Mouse (Mus musculus) cerebellum, adult 11 months (tissue): ENCODE measurements at regions not wholly inside any gene's neighbourhood (a gene's known extent, or its start where the extent isn't known, plus 50 kb on each side); places are given as distances from the start of the nearest gene placed in this dataset.

Experiments used
- DNase-seq: peaks from one replicate; pipeline ENCODE4 v3.0.0; 2022

- DNase-seq: no peak
These were observed 247.9 kb downstream of the H2al1j start for GRCm38 (mm10) chrX:11575571-11575970.

- DNase-seq: no peak
These were observed 248.7 kb downstream of the H2al1j start for GRCm38 (mm10) chrX:11576287-11576686.

GRCm38 (mm10) chrX:11577294-11577693 is 249.7 kb downstream of the H2al1j start:
- no peak for DNase-seq

- DNase-seq: no peak
These were observed 257.7 kb downstream of the H2al1j start for GRCm38 (mm10) chrX:11585353-11585752.

GRCm38 (mm10) chrX:11591391-11592187 is 264.0 kb downstream of the H2al1j start:
- DNase-seq: no peak

- no peak for DNase-seq
These were observed 266.9 kb downstream of the H2al1j start for GRCm38 (mm10) chrX:11594542-11594941.

- no peak for DNase-seq
These were observed 269.9 kb downstream of the H2al1j start for GRCm38 (mm10) chrX:11597548-11597947.

GRCm38 (mm10) chrX:11614237-11614636 is 286.6 kb downstream of the H2al1j start:
- DNase-seq: no peak

GRCm38 (mm10) chrX:11621045-11621763 is 293.6 kb downstream of the H2al1j start:
- no peak for DNase-seq

GRCm38 (mm10) chrX:11626274-11626878 is 298.8 kb downstream of the H2al1j start:
- DNase-seq: no peak

GRCm38 (mm10) chrX:11629362-11629761 is 301.7 kb downstream of the H2al1j start:
- no peak for DNase-seq

GRCm38 (mm10) chrX:11629906-11630305 is 302.3 kb downstream of the H2al1j start:
- peak; percentile 14 for DNase-seq

GRCm38 (mm10) chrX:11631186-11631913 is 303.7 kb downstream of the H2al1j start:
- no peak for DNase-seq

GRCm38 (mm10) chrX:11632011-11632410 is 304.4 kb downstream of the H2al1j start:
- no peak for DNase-seq

- no peak for DNase-seq
These were observed 306.2 kb downstream of the H2al1j start for GRCm38 (mm10) chrX:11633823-11634222.

- DNase-seq: no peak
These were observed 316.9 kb downstream of the H2al1j start for GRCm38 (mm10) chrX:11644484-11644883.

GRCm38 (mm10) chrX:11646681-11647526 is 319.3 kb downstream of the H2al1j start:
- DNase-seq: no peak

- DNase-seq: no peak
These were observed 319.9 kb downstream of the H2al1j start for GRCm38 (mm10) chrX:11647527-11647836.

- no peak for DNase-seq
These were observed 325.7 kb downstream of the H2al1j start for GRCm38 (mm10) chrX:11653336-11653735.

GRCm38 (mm10) chrX:11654976-11655375 is 327.4 kb downstream of the H2al1j start:
- no peak for DNase-seq

- DNase-seq: no peak
These were observed 327.8 kb downstream of the H2al1j start for GRCm38 (mm10) chrX:11655466-11655865.

GRCm38 (mm10) chrX:11657606-11658254 is 330.1 kb downstream of the H2al1j start:
- DNase-seq: no peak
